Mouse (Mus musculus) megakaryocyte, embryonic 14.5 days (primary cell): ENCODE results near the gene Ostf1. TPM values are rescaled to one million over a fixed set of nuclear protein-coding genes. Genes with fewer than 3 reads are reported as not detected.

Experiments used
- H3K27me3 ChIP-seq: replicated peaks from 2 replicates; pipeline ENCODE3; 2012; ENCODE audit warnings: inconsistent platforms
- H3K36me3 ChIP-seq: replicated peaks from 2 replicates; pipeline ENCODE3; 2012; ENCODE audit warnings: low read length, inconsistent platforms, mixed read lengths
- H3K4me1 ChIP-seq: 2 replicates; pipeline ENCODE4 v1.6.1; 2012; ENCODE audit warnings: inconsistent platforms
- H3K4me3 ChIP-seq: replicated peaks from 2 replicates; pipeline ENCODE3; 2012; ENCODE audit warnings: moderate library complexity, mild to moderate bottlenecking, inconsistent platforms
- H3K9me3 ChIP-seq: 2 replicates; pipeline ENCODE4 v1.6.1; 2012; ENCODE audit warnings: inconsistent platforms
- FLI1 ChIP-seq: IDR thresholded peaks from 2 replicates; pipeline ENCODE4 v1.6.1; 2012; ENCODE audit warnings: low read length, inconsistent platforms, mixed read lengths
- GATA1 ChIP-seq: IDR thresholded peaks from 3 replicates; pipeline ENCODE4 v1.6.1; 2012; ENCODE audit warnings: mixed read lengths, low read length, inconsistent platforms, borderline replicate concordance
- polyA plus RNA-seq: library from polyadenylated mRNA; stranded (reverse); fragments of >175 nt; gene quantifications from 2 replicates; pipeline ENCODE4 v1.2.3, GENCODE M21; 2012; ENCODE audit warnings: low replicate concordance; ENCODE audit not compliant: insufficient read depth

The Ostf1 gene
- polyA plus RNA-seq, 1 experiment = 727 TPM

DNA sequence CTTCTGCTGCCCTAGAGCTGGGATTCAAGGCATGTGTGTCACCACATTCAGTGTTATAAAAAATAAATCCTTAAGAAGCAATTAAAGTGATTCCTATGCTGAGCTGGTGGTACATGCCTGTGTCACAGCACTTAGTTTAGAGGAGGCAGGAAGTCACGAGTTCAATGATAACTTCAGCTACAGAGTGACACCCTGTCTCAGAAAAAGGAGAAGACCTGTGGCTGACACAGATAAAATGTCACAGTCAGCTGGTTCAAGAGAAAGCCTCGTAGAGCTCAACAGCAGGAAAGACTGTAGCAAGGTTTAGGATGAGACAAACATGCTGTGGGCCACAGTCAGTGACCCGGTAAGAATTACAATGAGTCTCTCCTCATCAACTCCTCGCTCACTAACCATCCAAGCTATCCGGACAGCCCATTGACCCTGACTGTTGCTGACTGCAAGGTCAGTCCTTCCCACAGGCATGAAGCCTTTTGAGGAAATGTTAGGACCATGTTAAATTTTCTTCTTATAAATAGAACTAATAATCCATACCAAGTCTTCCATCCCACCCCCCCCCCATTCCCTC, 15.3 kb upstream of the Ostf1 start:
- no peaks in the 10 kb centered on the region for H3K27me3 ChIP-seq
- H3K9me3 ChIP-seq = no peaks in the 10 kb centered on the region
- H3K36me3 ChIP-seq = peaks cover 46% of the 10 kb centered on the region
- H3K4me1 ChIP-seq = peaks cover 62% of the 10 kb centered on the region
- peak overlapping the region; percentile 68 for H3K4me3 ChIP-seq
- no peak; the same call in 2 of the 3 replicates for TF ChIP-seq GATA1
- TF ChIP-seq FLI1 = no peak

DNA sequence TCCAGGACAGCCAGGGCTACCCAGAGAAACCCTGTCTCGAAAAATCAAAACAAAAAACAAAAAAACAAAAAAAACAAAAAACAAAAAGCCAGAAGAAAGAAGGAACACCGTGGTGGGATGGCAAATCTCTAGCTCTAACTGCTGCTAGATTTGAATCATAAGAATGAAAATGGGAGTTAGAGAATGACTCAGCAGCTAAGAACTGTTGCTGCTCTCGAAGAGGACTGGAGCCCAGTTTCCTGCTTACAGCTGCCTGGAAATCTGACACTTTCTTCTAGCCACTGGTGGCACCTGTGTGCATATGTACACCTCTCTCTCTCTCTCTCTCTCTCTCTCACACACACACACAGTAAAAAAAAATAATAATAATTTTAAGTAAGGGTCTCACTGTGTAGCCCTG, 14.8 kb upstream of the Ostf1 start:
- TF ChIP-seq GATA1 (no peak), FLI1 (no peak)
- H3K27me3 ChIP-seq = no peaks in the 10 kb centered on the region
- H3K4me3 ChIP-seq = peak overlapping the region; percentile 68
- peaks cover 50% of the 10 kb centered on the region for H3K36me3 ChIP-seq
- H3K9me3 ChIP-seq = no peaks in the 10 kb centered on the region
- peaks cover 65% of the 10 kb centered on the region for H3K4me1 ChIP-seq

DNA sequence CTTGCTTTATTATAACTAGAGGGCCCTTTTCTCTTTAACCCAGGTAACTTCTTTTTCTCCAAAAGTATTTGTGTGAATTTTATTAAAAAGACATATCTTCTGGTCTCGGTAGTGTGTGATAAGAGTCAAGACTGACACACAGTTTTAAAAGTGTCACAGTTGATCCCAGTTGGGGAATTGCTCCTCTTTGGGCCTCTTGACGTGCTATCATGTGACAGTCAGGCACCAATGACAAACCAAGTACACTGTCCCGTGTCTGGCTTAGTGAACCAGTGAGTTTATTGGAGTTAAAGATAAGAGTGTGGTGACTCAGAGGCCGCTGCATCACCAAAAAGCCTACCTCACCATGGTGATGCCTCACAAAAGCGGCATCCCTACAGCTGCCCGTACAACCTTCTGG, 12.5 kb upstream of the Ostf1 start:
- peaks cover 60% of the 10 kb centered on the region for H3K4me1 ChIP-seq
- no peaks in the 10 kb centered on the region for H3K9me3 ChIP-seq
- no peak overlapping the region for H3K4me3 ChIP-seq
- peaks cover 48% of the 10 kb centered on the region for H3K36me3 ChIP-seq
- TF ChIP-seq FLI1 (no peak), GATA1 (no peak)
- no peaks in the 10 kb centered on the region for H3K27me3 ChIP-seq

DNA sequence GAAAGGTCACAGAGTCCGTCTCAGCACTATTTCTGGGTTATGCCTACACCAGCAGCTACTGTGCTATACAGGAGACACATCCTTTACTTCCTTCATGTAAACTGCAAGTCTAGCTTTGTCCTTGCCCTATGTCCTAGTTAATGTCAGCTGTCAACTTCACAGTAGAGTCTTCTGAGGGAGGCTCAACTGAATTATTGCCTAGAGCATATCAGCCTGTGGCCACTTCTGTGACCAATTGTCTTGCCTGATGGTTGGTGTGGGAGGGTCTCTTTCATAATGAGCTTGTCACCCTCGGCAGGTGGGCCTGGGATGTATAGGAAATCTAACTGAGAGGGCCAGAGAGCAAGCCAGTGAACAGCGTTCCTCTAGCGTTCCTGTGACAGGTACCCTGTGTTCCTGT, 11.8 kb upstream of the Ostf1 start:
- Histone ChIP-seq H3K4me1 (peaks cover 63% of the 10 kb centered on the region), H3K36me3 (peaks cover 48% of the 10 kb centered on the region), H3K4me3 (no peak overlapping the region), H3K9me3 (no peaks in the 10 kb centered on the region), H3K27me3 (no peaks in the 10 kb centered on the region)
- no peak for TF ChIP-seq GATA1
- no peak for TF ChIP-seq FLI1

DNA sequence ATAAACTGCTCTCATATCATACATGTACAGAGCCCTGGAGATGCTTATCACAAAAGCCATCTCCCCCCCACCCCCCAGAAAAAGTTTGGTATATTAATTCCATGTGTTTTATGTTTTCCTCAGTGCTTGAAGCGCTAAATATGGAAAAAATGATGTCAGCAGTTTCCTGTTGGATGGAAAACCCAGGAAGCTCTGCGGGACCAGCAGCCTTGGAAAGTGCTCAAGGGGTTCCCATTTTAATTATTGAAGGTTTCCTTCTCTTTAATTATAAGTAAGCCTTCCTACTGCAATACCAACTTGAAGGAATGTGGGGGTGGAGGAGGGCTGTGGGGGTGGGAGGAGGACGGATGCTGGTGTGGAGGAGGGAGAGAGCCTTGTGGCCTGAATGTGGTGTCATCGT, 9.4 kb upstream of the Ostf1 start:
- no peak overlapping the region for H3K4me3 ChIP-seq
- H3K36me3 ChIP-seq = peaks cover 54% of the 10 kb centered on the region
- H3K27me3 ChIP-seq = no peaks in the 10 kb centered on the region
- H3K9me3 ChIP-seq = no peaks in the 10 kb centered on the region
- H3K4me1 ChIP-seq = peaks cover 40% of the 10 kb centered on the region
- TF ChIP-seq GATA1 (no peak), FLI1 (no peak)

DNA sequence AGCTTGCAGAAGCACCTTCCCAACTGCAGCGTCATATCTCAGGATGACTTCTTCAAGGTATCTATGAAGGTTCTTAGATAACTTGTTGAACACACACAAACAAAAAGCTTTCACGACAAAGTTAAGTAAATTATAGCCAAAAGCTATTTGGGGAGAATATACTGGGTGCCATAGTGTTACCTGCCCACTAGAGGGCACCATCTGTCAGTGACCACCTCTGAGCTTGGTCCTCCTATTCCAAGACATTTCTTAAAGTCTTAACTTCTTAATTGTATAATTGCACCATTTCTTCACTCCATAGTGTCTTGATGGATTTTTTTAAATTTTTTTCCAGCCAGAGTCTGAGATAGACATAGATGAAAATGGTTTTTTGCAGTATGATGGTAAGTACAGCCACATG, 7.9 kb upstream of the Ostf1 start:
- Histone ChIP-seq H3K36me3 (peaks cover 42% of the 10 kb centered on the region), H3K4me3 (no peak overlapping the region), H3K4me1 (peaks cover 38% of the 10 kb centered on the region), H3K27me3 (no peaks in the 10 kb centered on the region), H3K9me3 (peaks cover 4% of the 10 kb centered on the region; the same call in 1 of the 2 replicates)
- TF ChIP-seq FLI1 (no peak), GATA1 (no peak)

DNA sequence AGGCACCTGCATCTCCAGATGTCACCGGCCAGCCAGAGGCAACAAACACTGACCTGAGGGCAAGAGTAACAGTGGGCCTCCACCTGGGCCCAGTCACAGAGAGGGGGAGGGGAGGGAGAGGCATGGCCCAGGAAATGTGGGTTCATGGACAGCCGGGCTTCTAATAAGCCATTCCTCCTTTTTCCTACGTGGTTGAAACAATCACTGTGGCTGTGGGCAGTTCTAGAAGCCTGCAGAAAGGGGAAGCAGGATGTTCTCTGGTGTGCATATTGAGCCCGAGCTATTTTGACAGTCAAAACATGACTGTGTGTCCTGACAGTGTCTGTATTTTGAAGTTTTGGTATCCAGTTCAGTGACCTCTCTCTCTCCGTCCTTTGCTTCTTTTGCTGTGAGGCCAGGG, 7.3 kb upstream of the Ostf1 start:
- Histone ChIP-seq H3K36me3 (peaks cover 38% of the 10 kb centered on the region), H3K4me1 (peaks cover 35% of the 10 kb centered on the region), H3K9me3 (peaks cover 4% of the 10 kb centered on the region; the same call in 1 of the 2 replicates), H3K4me3 (no peak overlapping the region), H3K27me3 (no peaks in the 10 kb centered on the region)
- TF ChIP-seq GATA1 = no peak
- TF ChIP-seq FLI1 = no peak

DNA sequence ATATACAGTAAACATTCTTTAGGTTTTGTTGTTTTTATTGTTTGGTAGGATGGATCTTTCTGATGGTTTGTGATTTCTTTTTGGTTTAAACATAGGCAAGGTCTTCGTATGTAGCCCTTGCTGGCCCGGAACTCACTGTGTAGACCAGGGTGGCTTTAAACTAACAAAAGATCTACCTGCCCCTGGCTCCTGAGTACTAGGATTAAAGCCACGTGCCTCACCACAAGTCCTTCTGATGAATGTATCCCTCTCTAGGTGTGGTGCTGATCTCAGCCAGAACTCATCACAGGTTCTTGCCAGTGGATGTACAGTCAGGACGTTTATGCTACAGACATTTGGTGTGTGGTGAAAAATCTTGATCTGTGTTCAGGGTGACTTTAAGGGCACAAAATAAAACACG, 6.3 kb upstream of the Ostf1 start:
- Histone ChIP-seq H3K9me3 (peaks cover 4% of the 10 kb centered on the region; the same call in 1 of the 2 replicates), H3K4me3 (no peak overlapping the region), H3K36me3 (peaks cover 29% of the 10 kb centered on the region), H3K4me1 (peaks cover 27% of the 10 kb centered on the region), H3K27me3 (no peaks in the 10 kb centered on the region)
- TF ChIP-seq GATA1 = no peak
- TF ChIP-seq FLI1 = no peak

DNA sequence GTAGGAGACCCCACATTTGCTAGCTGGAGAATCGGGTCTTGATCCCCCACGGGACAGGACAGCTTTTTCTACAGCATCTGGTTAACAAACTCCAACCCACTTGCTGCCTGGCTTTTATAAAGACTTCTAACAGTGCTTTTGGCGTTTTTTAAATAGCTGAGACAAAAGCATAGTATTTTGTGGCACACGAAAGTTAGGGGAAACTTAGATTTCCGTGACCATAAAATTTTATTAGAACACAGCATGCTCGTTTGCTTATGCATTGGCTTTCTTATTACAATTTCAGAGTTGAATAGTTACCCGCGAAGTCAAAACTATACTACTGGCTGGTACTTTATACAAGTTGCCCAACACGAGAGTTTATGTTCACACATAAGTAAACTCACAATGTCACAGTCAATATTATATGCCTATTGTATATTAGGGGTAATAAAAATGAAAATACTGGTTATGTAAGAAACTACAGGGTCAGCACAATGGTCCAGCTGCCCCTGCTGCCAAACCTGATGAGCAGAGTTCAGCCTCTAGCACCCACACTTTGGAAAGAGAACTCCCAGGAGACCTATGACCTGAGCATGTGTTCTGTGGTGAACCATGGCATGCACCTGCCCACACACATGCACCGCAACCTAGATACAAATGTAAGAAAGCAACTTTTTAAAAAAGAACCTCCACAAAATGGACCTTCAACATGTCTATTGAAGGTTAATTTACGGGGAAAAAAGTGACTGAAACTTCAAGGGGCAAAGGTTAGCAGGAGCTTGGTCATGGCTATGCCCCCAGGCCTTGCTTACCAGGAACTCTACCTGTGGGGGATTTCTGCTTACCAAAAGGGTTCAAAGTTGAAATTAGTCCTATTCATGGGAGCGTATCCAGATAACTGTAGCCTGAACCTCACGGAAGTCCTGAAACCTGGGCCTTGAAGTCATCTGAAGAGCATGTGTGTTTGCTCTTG, 885 bp upstream of the Ostf1 start:
- TF ChIP-seq FLI1 (no peak), GATA1 (no peak)

DNA sequence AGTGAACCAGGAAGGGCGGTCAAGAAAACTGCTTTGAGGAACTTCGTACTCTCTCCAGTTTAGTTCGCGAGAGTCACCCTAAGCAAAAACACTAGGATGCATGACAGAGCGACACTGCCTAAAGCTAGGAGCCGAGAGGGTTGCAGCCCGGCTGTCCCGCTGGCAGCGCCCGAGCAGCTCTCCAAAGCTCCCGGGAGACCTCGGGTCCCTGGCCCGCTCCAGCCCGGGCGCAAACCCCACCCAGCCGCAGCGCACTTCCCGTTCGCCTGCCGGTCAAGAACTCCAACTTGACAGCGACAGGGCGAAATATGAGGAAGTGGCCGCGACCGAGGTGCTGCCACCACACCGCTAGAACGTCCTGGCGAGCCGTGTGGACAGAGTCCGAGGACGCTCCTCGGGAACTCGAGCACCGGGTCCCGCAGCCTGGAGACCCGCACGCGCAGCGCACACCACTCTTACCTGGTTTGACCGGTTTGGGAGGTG, 421 bp downstream of the Ostf1 start:
- peaks cover 4% of the 10 kb centered on the region; the same call in 1 of the 2 replicates for H3K9me3 ChIP-seq
- no peaks in the 10 kb centered on the region for H3K27me3 ChIP-seq
- no peak for TF ChIP-seq GATA1

More for the DNA sequence above, 885 bp upstream of the Ostf1 start:
- Histone ChIP-seq H3K36me3 (peaks cover 8% of the 10 kb centered on the region), H3K27me3 (no peaks in the 10 kb centered on the region), H3K4me3 (peak overlapping the region; percentile 99), H3K9me3 (peaks cover 4% of the 10 kb centered on the region; the same call in 1 of the 2 replicates), H3K4me1 (peaks cover 36% of the 10 kb centered on the region)

More for the DNA sequence above, 421 bp downstream of the Ostf1 start:
- Histone ChIP-seq H3K4me1 (peaks cover 44% of the 10 kb centered on the region), H3K4me3 (peak overlapping the region; percentile 99), H3K36me3 (peaks cover 7% of the 10 kb centered on the region)
